Mouse (Mus musculus) layer of hippocampus, adult 8-10 months (tissue): ENCODE measurements around the gene Grid2. TPM values are rescaled to one million over a fixed set of nuclear protein-coding genes. Genes with fewer than 3 reads are reported as not detected.

ENCODE experiments used
- DNase-seq, 2 experiments: peaks; one replicate each; pipeline ENCODE4 v3.0.0; 2022; ENCODE audit warnings: low spot score in 2 of 2
- total RNA-seq, 4 experiments: library from RNA; stranded (reverse); gene quantifications; 2 replicates each; pipeline ENCODE4 v1.2.4; 2022

The Grid2 gene
- total RNA-seq, 4 experiments from 2014 or later, result 13.2 to 17.8 (median 16.2) TPM

DNA sequence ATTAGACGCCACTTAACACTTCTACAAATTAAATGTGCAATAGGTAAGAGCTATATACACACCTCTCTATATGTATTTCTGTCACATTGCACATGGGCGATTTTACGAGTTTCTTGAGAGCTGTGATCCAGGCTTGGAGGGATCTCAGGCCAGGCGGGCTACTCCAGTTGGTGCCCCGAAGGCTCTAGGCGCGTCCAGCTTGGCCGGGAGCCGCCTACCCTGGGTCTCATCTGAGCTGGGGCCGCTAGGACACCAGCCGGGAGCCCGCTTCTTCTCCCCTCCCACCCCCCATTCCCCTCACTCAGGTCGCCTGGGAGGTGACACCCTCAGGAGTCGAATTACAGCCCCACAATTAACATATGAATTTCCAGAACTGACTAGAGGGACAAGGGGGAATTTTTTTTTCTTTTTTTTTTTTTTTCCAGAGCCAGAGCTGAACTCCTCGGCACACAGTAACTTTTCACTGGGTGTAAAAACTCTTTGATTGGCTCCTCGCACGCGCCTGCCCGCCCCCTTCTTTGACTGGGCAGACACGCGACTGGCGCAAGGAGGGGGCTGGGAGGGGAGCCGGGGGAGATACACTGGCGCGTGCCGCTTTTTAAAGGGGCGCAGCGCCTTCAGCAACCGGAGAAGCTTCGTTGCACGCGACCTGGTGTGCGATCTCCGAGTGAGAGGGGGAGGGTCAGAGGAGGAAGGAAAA is 1473.0 kb downstream of the Grid2 start, which contains the start of gene Atoh1:
Gene Atoh1, plus strand, starts transcription at position 627 of the 700 bp plus-strand sequence.
- no peak for DNase-seq

DNA sequence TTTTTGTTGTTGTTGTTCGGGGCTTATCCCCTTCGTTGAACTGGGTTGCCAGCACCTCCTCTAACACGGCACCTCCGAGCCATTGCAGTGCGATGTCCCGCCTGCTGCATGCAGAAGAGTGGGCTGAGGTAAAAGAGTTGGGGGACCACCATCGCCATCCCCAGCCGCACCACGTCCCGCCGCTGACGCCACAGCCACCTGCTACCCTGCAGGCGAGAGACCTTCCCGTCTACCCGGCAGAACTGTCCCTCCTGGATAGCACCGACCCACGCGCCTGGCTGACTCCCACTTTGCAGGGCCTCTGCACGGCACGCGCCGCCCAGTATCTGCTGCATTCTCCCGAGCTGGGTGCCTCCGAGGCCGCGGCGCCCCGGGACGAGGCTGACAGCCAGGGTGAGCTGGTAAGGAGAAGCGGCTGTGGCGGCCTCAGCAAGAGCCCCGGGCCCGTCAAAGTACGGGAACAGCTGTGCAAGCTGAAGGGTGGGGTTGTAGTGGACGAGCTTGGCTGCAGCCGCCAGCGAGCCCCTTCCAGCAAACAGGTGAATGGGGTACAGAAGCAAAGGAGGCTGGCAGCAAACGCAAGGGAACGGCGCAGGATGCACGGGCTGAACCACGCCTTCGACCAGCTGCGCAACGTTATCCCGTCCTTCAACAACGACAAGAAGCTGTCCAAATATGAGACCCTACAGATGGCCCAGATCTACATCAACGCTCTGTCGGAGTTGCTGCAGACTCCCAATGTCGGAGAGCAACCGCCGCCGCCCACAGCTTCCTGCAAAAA is 1473.7 kb downstream of the Grid2 start:
- DNase-seq, result peak in 1 of 2 experiments; percentile 3

DNA sequence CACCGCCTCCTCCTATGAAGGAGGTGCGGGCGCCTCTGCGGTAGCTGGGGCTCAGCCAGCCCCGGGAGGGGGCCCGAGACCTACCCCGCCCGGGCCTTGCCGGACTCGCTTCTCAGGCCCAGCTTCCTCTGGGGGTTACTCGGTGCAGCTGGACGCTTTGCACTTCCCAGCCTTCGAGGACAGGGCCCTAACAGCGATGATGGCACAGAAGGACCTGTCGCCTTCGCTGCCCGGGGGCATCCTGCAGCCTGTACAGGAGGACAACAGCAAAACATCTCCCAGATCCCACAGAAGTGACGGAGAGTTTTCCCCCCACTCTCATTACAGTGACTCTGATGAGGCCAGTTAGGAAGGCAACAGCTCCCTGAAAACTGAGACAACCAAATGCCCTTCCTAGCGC is 1474.4 kb downstream of the Grid2 start:
- DNase-seq, result no peak

DNA sequence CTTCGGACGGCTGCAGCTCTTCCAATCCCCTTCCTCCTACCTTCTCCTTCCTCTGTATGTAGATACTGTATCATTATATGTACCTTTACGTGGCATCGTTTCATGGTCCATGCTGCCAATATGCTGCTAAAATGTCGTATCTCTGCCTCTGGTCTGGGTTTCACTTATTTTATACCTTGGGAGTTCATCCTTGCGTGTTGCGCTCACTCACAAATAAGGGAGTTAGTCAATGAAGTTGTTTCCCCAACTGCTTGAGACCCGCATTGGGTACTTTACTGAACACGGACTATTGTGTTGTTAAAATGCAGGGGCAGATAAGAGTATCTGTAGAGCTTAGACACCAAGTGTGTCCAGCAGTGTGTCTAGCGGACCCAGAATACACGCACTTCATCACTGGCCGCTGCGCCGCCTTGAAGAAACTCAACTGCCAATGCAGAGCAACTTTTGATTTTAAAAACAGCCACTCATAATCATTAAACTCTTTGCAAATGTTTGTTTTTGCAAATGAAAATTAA is 1474.9 kb downstream of the Grid2 start:
- no peak for DNase-seq

DNA sequence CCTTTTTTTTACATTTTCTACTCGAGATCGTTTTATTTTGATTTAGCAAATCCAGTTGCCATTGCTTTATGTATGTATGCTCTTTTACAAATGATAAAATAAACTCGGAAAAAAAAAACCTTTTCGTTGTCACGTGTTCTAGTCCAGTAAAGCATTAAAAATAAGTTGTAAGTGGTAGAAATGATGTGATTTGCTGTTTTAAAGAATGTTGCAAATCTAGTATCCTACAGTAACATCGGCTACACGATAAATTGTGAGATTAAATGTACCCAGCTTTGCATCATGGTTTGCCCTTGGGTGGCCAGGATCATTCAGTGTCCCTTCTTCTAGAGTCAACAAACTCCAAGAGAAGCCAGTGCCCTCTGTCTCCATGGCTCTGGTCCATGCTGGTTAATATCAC is 1475.5 kb downstream of the Grid2 start:
- no peak for DNase-seq

DNA sequence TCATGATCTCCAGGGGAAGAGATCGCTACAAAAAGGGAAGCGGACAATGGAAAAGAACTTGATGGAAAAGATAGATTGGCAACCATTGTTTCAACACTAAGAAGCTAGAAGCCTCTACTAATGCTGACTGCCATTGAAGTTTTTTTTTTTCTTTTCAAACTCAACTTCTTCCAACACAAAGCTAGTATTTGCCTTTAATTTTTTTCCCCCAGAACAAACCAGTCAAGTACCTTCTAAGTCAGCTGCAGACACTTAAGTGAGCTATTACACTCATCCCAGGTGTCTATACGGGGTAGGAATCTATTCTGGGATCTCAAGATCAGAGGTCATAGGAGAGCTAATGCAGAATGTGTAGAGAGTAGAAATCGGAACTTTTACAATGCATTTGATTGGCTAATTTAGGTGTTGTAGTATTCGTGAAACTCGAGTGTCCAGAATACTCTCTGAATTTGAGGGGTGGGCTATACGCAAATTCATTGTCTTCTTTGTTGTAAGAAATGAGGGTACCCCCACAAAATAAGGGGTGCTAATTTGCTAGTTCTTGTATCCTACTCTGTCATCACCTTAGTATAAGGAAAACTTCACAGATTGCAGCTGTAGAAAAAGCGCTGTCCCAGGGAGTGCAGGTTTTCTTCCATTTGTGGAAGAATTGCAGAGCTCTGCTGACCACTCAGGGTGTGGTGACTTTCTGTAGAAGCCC is 1476.1 kb downstream of the Grid2 start:
- DNase-seq, result no peak

DNA sequence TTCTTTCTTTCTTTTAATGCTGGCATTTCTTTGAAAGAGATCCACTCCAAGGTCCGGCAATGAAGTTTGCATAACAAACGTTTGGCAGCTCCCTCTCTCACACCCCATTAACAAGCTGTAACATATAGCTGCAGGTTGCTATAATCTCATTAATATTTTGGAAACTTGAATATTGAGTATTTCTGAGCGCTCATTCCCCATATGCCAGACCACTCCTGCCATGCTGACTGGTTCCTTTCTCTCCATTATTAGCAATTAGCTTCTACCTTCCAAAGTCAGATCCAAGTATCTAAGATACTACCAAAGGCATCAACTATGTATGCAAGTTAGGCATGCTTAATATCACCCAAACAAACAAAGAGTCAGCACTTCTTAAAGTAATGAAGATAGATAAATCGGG is 1477.6 kb downstream of the Grid2 start:
- DNase-seq, result no peak

DNA sequence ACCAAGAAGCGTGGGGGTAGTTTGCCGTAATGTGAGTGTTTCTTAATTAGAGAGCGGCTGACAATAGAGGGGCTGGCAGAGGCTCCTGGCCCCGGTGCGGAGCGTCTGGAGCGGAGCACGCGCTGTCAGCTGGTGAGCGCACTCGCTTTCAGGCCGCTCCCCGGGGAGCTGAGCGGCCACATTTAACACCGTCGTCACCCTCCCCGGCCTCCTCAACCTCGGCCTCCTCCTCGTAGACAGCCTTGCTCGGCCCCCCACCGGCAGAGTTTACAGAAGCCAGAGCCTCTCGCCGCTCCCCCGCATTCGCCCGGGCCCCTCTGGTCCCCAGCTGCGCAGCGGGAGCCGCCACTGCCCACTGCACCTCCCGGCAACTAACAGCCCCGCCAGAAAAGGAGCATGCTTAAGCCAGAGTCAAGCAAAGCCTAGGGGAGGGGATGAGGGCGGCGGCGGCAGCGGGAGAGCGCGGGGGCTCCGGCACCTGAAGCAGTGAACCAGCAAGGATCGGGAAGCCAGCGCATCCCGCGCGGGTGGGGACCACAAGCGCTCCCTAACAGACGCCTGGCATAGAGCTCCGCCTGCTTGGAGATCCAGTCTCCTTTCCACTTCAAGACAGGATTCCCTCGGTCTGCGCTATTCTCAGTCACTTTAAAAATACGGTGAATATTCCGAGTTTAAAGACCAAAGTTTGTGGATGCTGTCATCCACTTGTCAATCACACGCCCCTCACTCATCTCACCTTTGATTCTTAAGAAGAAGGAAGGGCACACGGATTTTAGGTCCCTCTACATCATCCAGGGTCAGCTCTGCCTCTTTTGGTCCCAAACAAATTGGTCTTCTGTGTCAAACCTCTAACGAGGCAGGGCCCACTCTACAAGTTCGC is 1479.0 kb downstream of the Grid2 start:
- DNase-seq, result no peak

DNA sequence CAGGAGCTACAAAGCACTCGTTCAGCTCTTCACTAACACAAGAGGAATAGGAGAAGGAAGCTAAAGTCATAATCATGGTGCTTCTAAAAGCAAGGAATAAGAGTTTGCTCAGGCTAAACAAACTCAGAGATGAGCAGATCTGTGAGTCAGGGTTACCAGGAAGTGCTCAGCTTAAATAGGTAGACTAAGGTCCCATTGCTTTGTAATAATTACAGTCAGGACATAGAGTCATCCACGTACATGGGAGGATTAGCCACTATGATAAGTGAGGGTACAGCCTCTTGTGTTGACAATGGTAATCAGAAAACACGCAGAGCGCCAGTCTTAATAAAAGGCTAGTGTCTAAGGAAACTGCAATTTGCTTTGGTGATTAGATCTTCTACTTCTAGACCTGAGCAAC is 1480.6 kb downstream of the Grid2 start:
- no peak for DNase-seq

DNA sequence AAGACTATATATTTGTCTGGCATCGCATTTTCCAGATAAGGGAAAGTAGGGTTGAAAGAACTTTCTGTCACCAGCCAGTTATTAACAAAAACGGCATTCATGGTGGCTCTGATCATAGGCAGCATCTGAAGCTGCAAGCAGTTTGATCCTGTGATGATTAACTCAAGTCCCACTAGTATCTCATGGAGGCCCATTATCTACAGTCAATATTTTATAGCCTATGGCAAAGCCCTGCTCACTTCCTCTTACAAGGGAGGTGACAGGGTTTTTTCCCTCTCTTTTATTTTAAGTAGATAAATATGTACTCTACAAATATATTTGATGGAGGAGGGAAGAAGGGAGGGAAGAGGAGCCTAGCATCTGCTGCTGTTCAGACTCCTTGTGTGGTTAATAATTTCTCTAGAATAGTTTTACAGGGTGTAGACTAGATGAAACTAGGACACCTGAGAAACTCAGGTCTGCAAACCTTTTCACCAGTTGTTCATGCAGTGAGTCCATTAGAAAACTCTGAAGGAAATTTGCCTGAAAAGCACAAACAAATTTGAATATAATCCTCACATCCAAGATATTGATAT is 1487.3 kb downstream of the Grid2 start:
- no peak for DNase-seq
